In genomic region chr7:40212576-40212975, GRCm38 (mm10) we compare ENCODE assay signal across 25 mouse cellular contexts.
"Had no signal": no experiment of that assay in that cellular context is flagged by ENCODE, and none has a peak within 500 bp of the region (broad histone marks: within the 10 kb centered on the region; RNA-seq: fewer than 3 reads in every experiment).

No protein-coding gene starts in this region.

- H3K27ac ChIP-seq: heart, embryonic 13.5 days; heart, embryonic 15.5 days; hindbrain, embryonic 10.5 days; hindbrain, embryonic 12.5 days; hindbrain, embryonic 13.5 days; hindbrain, embryonic 14.5 days; hindbrain, embryonic 15.5 days; hindbrain, postnatal 0 days; intestine, embryonic 15.5 days; kidney, embryonic 15.5 days; kidney, postnatal 0 days; layer of hippocampus, adult 2 months; left cerebral cortex, adult 2 months had no signal

- H3K36me3 ChIP-seq: heart, embryonic 12.5 days; heart, embryonic 13.5 days; heart, embryonic 15.5 days; hindbrain, embryonic 10.5 days; hindbrain, embryonic 12.5 days; hindbrain, embryonic 13.5 days; hindbrain, embryonic 15.5 days; intestine, embryonic 15.5 days; kidney, embryonic 15.5 days had no signal

- H3K4me3 ChIP-seq: heart, embryonic 12.5 days; heart, embryonic 13.5 days; heart, embryonic 15.5 days; hindbrain, embryonic 10.5 days; hindbrain, embryonic 12.5 days; hindbrain, embryonic 13.5 days; hindbrain, embryonic 15.5 days; intestine, embryonic 15.5 days; kidney, embryonic 15.5 days; layer of hippocampus, adult 2 months; left cerebral cortex, adult 2 months had no signal

- H3K9me3 ChIP-seq: heart, embryonic 12.5 days; heart, embryonic 13.5 days; heart, embryonic 15.5 days; hindbrain, embryonic 10.5 days; hindbrain, embryonic 12.5 days; hindbrain, embryonic 13.5 days; hindbrain, embryonic 15.5 days; intestine, embryonic 15.5 days; kidney, embryonic 15.5 days had no signal

- DNase-seq: heart, postnatal 36 days; heart, postnatal 4 days; kidney, adult 18-20 months; kidney, adult 8-10 months; kidney, adult 9 months; kidney, postnatal 10 days; kidney, postnatal 14 days; kidney, postnatal 36 days; kidney, postnatal 4 days; layer of hippocampus, adult 9-11 months; layer of hippocampus, postnatal 36 days had no signal

- H3K27me3 ChIP-seq: heart, embryonic 12.5 days; heart, embryonic 13.5 days; heart, embryonic 15.5 days; hindbrain, embryonic 12.5 days; hindbrain, embryonic 13.5 days; hindbrain, embryonic 15.5 days; intestine, embryonic 15.5 days; kidney, embryonic 15.5 days had no signal

- H3K9ac ChIP-seq: heart, embryonic 12.5 days; heart, embryonic 13.5 days; heart, embryonic 15.5 days; hindbrain, embryonic 12.5 days; hindbrain, embryonic 13.5 days; hindbrain, embryonic 14.5 days; hindbrain, embryonic 15.5 days; intestine, embryonic 15.5 days; kidney, embryonic 15.5 days had no signal

- H3K4me1 ChIP-seq: heart, embryonic 12.5 days; heart, embryonic 13.5 days; heart, embryonic 15.5 days; hindbrain, embryonic 10.5 days; hindbrain, embryonic 12.5 days; hindbrain, embryonic 13.5 days; hindbrain, embryonic 15.5 days; intestine, embryonic 15.5 days had no signal
